Mouse (Mus musculus) megakaryocyte, embryonic 14.5 days (primary cell): ENCODE measurements around the gene 3100002H09Rik. TPM values are rescaled to one million over a fixed set of nuclear protein-coding genes. Genes with fewer than 3 reads are reported as not detected.

ENCODE experiments used
- H3K27me3 ChIP-seq: replicated peaks from 2 replicates; pipeline ENCODE3; 2012; ENCODE audit warnings: inconsistent platforms
- H3K36me3 ChIP-seq: replicated peaks from 2 replicates; pipeline ENCODE3; 2012; ENCODE audit warnings: low read length, inconsistent platforms, mixed read lengths
- H3K4me1 ChIP-seq: 2 replicates; pipeline ENCODE4 v1.6.1; 2012; ENCODE audit warnings: inconsistent platforms
- H3K4me3 ChIP-seq: replicated peaks from 2 replicates; pipeline ENCODE3; 2012; ENCODE audit warnings: moderate library complexity, mild to moderate bottlenecking, inconsistent platforms
- H3K9me3 ChIP-seq: 2 replicates; pipeline ENCODE4 v1.6.1; 2012; ENCODE audit warnings: inconsistent platforms
- FLI1 ChIP-seq: IDR thresholded peaks from 2 replicates; pipeline ENCODE4 v1.6.1; 2012; ENCODE audit warnings: low read length, inconsistent platforms, mixed read lengths
- GATA1 ChIP-seq: IDR thresholded peaks from 3 replicates; pipeline ENCODE4 v1.6.1; 2012; ENCODE audit warnings: mixed read lengths, low read length, inconsistent platforms, borderline replicate concordance
- polyA plus RNA-seq: library from polyadenylated mRNA; stranded (reverse); fragments of >175 nt; gene quantifications from 2 replicates; pipeline ENCODE4 v1.2.3, GENCODE M21; 2012; ENCODE audit warnings: low replicate concordance; ENCODE audit not compliant: insufficient read depth

3100002H09Rik gene
- polyA plus RNA-seq, 1 experiment: 0.36 TPM

DNA sequence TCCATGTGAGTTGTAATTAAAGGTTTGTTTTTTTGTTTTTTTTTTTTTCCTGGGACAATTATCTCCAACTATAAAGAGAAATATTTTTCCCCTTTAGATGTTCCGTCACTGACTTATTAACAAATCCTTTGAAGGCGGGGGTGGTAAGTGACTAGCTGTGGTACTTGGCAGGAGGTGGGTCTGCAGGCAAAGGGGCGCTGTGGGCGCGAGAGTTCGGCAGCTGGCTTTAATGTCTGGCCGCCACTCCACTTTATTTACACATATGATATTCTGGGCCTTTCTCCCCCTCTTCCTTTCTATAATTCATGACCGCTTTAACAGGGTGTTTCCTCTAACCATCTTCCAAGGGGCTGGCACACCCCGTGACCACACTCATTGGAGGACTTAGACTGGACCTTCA is 5.4 kb upstream of the 3100002H09Rik start:
- no peak for TF ChIP-seq FLI1
- no peak for TF ChIP-seq GATA1
- peaks cover 59% of the 10 kb centered on the region for H3K27me3 ChIP-seq
- no peaks in the 10 kb centered on the region for H3K9me3 ChIP-seq
- no peaks in the 10 kb centered on the region for H3K4me1 ChIP-seq
- no peak overlapping the region for H3K4me3 ChIP-seq
- H3K36me3 ChIP-seq: no peaks in the 10 kb centered on the region

- TF ChIP-seq FLI1 (no peak), GATA1 (no peak)
- H3K36me3 ChIP-seq: no peaks in the 10 kb centered on the region
- H3K4me3 ChIP-seq: no peak overlapping the region
- no peaks in the 10 kb centered on the region for H3K9me3 ChIP-seq
- no peaks in the 10 kb centered on the region for H3K4me1 ChIP-seq
- peaks cover 58% of the 10 kb centered on the region for H3K27me3 ChIP-seq
These were observed 4.9 kb upstream of the 3100002H09Rik start for GRCm38 (mm10) chr4:124615406-124615960.

- H3K4me1 ChIP-seq: no peaks in the 10 kb centered on the region
- H3K4me3 ChIP-seq: no peak overlapping the region
- peaks cover 46% of the 10 kb centered on the region for H3K27me3 ChIP-seq
- no peaks in the 10 kb centered on the region for H3K9me3 ChIP-seq
- no peak for TF ChIP-seq FLI1
- no peak for TF ChIP-seq GATA1
- no peaks in the 10 kb centered on the region for H3K36me3 ChIP-seq
These were observed 3.6 kb upstream of the 3100002H09Rik start for GRCm38 (mm10) chr4:124614189-124614588.

GRCm38 (mm10) chr4:124611768-124612167 is 1.2 kb upstream of the 3100002H09Rik start:
- H3K4me3 ChIP-seq: no peak overlapping the region
- no peaks in the 10 kb centered on the region for H3K4me1 ChIP-seq
- no peaks in the 10 kb centered on the region for H3K36me3 ChIP-seq
- peaks cover 36% of the 10 kb centered on the region for H3K27me3 ChIP-seq
- H3K9me3 ChIP-seq: no peaks in the 10 kb centered on the region
- TF ChIP-seq GATA1 (no peak), FLI1 (no peak)

GRCm38 (mm10) chr4:124610066-124610465 is 537 bp downstream of the 3100002H09Rik start:
- Histone ChIP-seq H3K4me3 (no peak overlapping the region), H3K4me1 (no peaks in the 10 kb centered on the region; the same call in 1 of the 2 replicates), H3K9me3 (no peaks in the 10 kb centered on the region), H3K27me3 (peaks cover 44% of the 10 kb centered on the region), H3K36me3 (no peaks in the 10 kb centered on the region)
- no peak for TF ChIP-seq FLI1
- no peak for TF ChIP-seq GATA1

DNA sequence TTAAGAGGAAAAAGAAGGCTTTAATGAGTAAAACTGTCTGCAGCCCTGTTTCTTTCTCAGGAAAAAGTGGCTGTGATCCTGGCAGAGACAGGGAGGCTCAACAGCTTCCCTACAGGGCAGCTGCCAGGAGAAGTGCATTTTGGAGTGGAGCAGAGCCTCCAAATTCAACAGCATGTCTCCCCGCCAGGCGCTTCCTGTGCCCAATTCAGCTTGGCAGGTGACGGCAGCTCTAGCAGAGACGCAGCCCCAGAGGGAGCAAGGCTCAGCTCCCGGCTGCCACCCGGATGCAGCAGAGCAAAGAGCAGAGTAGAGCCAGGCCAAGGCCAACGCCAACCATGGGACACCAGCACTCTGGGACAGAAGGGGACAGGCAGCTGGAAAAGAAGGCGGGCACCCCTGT is 3.4 kb downstream of the 3100002H09Rik start:
- Histone ChIP-seq H3K27me3 (peaks cover 49% of the 10 kb centered on the region), H3K36me3 (no peaks in the 10 kb centered on the region), H3K9me3 (no peaks in the 10 kb centered on the region), H3K4me3 (no peak overlapping the region), H3K4me1 (no peaks in the 10 kb centered on the region; the same call in 1 of the 2 replicates)
- TF ChIP-seq GATA1: no peak
- TF ChIP-seq FLI1: no peak

DNA sequence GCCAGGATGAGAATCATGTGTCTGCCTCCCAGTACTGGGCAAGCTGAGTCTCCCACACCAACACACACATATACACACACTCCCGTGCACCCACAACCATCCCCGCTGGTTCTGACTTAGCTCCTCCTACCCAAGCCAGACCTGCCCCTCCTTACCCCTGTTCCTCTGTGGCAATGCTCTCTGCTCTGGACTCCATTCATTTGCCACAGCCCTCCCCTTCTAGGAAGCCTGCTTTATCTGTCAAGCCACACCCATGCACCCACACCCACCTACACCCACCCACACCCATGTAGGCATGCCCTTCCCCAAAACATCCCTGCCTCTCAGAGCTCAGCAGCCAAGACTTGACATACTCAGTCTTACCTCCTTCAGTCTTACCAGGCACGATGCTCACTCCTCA is 4.4 kb downstream of the 3100002H09Rik start:
- no peaks in the 10 kb centered on the region; the same call in 1 of the 2 replicates for H3K4me1 ChIP-seq
- H3K27me3 ChIP-seq: peaks cover 44% of the 10 kb centered on the region
- H3K9me3 ChIP-seq: no peaks in the 10 kb centered on the region
- H3K4me3 ChIP-seq: no peak overlapping the region
- no peaks in the 10 kb centered on the region for H3K36me3 ChIP-seq
- TF ChIP-seq GATA1 (no peak), FLI1 (no peak)

- peaks cover 46% of the 10 kb centered on the region for H3K27me3 ChIP-seq
- H3K36me3 ChIP-seq: no peaks in the 10 kb centered on the region
- TF ChIP-seq FLI1 (no peak), GATA1 (no peak)
- H3K4me1 ChIP-seq: no peaks in the 10 kb centered on the region; the same call in 1 of the 2 replicates
- H3K4me3 ChIP-seq: no peak overlapping the region
- H3K9me3 ChIP-seq: no peaks in the 10 kb centered on the region
These were observed 5.3 kb downstream of the 3100002H09Rik start for GRCm38 (mm10) chr4:124605255-124605654.

GRCm38 (mm10) chr4:124603712-124604111 is 6.9 kb downstream of the 3100002H09Rik start:
- H3K36me3 ChIP-seq: no peaks in the 10 kb centered on the region
- H3K4me3 ChIP-seq: no peak overlapping the region
- H3K27me3 ChIP-seq: peaks cover 46% of the 10 kb centered on the region
- H3K4me1 ChIP-seq: no peaks in the 10 kb centered on the region; the same call in 1 of the 2 replicates
- TF ChIP-seq FLI1 (no peak), GATA1 (no peak)
- H3K9me3 ChIP-seq: no peaks in the 10 kb centered on the region

DNA sequence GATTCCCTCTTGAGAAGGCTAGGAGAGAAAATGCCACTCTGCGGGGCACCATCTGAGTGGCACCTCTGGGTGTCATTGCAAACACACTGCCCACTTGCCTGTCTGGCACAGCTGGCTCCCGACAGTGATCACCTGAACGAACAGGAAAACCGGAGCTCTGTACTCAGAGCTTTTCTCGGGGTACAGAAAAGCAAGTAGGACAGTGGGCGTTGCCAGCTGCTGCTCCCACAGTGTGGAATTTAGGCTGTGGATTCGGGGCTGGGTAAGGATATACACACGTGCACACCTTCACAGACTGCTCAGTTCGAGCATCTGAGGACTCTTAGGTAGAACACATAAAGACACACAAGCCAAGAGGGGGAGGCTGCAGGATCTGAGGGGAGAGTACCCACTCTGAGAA is 14.7 kb downstream of the 3100002H09Rik start:
- Histone ChIP-seq H3K36me3 (no peaks in the 10 kb centered on the region), H3K27me3 (peaks cover 38% of the 10 kb centered on the region), H3K4me3 (no peak overlapping the region), H3K4me1 (no peaks in the 10 kb centered on the region), H3K9me3 (no peaks in the 10 kb centered on the region)
- TF ChIP-seq GATA1 (no peak), FLI1 (no peak)
